Mouse (Mus musculus) erythroblast, embryonic 14.5 days (primary cell): ENCODE data around the gene Ces3b.
"Not testable (repeated sequence)": the region's sequence is repeated elsewhere in the genome, so short reads cannot be mapped to it uniquely, and the experiment has no call there.

Source experiments
- GATA1 ChIP-seq: IDR thresholded peaks from 2 replicates; pipeline ENCODE4 v1.6.1; 2012; ENCODE audit warnings: low read length, inconsistent platforms, mixed read lengths
- TAL1 ChIP-seq: IDR thresholded peaks from 3 replicates; pipeline ENCODE4 v1.6.1; 2012; ENCODE audit warnings: low read length, inconsistent platforms, mixed read lengths

DNA sequence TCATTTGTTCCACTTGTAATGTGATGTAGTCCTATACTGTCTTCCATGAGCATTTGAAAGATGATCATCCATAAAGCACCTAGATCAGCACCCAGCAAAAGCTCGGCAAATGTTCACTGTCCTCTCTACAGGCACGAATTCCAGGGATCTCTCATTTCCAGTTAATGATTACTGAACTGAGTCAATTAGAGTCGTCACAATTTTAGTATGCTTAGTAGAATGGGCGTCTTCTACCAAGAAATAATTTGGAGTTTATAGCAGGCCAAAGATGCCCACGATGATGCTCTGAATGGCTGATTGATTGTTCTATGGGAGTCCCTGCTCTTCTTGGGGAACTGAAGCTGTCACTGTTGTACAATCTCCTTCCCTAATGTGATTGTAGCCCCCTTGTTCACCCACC lies 20.1 kb downstream of the Ces3b start:
- not testable (repeated sequence) for TF ChIP-seq GATA1, TAL1
